Mouse (Mus musculus) c-Kit-negative CD71-positive TER-119-positive erythroid progenitor cells, embryonic 14.5 days (primary cell): Measurements from ENCODE around the gene Nmi.

Experiments
- DNase-seq: peaks from one replicate; pipeline ENCODE4 v3.0.0-alpha.2; 2013; ENCODE audit warnings: low read depth, low spot score

The Nmi gene

GRCm38 (mm10) chr2:51941832-51942231 is 31.5 kb downstream of the Nmi start:
- no peak for DNase-seq

DNA sequence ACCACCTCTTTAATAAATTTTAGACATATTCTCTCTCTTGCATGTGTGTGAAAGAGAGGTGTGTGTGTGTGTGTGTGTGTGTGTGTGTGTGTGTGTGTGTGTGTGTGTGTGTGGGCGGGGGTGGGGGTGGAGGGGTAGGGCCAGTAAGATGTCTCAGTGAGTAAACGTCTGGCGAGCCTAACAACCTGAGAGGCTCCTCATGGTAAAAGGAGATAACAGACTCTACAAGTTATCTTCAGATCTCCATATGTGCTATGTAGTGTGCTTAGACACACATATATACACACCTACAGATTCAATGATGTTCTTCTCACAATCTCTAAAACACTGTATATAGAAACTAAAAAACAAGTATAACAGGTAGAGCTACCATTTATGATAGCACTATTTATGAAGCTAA is 34.5 kb downstream of the Nmi start:
- DNase-seq: no peak

- DNase-seq: no peak
Measured at GRCm38 (mm10) chr2:51937004-51937403, 36.3 kb downstream of the Nmi start.

DNA sequence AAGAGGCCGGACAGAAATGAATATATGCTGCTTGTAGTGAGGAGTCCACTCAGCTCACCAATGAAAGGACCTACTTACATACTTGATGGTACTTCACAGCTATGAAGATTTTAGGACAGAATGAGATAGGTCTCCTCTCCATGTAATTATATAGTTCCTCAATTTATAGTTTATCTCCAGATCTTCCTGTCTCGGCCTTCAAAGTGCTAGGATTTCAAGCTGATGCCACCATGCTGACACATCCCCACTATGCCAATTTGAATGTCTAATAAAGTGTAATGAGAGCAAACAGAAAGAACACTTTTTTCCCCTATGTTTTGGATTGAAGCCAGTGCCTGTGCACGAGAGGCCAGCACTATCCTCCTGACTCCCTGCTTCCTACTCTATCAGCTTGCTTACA is 36.7 kb downstream of the Nmi start:
- no peak for DNase-seq

DNA sequence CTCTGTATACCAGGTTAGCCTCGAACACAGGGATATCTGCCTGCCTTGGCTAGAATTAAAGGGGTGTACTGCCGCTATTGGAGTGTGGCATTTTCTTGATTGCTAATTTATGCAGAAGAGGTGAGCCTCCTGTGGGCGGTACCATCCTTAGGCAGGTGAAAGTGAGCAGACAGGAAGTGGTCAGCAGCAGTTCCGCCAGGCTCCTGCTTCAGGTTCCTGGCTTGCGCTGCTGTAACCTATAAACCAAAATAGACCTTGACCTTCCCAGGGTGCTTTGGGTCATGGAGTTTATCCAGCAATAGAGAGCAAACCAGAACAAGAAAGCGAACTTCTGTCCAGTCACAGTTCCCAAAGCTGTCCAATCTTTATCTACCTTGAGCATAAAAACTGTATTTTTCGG is 37.4 kb downstream of the Nmi start:
- no peak for DNase-seq

DNA sequence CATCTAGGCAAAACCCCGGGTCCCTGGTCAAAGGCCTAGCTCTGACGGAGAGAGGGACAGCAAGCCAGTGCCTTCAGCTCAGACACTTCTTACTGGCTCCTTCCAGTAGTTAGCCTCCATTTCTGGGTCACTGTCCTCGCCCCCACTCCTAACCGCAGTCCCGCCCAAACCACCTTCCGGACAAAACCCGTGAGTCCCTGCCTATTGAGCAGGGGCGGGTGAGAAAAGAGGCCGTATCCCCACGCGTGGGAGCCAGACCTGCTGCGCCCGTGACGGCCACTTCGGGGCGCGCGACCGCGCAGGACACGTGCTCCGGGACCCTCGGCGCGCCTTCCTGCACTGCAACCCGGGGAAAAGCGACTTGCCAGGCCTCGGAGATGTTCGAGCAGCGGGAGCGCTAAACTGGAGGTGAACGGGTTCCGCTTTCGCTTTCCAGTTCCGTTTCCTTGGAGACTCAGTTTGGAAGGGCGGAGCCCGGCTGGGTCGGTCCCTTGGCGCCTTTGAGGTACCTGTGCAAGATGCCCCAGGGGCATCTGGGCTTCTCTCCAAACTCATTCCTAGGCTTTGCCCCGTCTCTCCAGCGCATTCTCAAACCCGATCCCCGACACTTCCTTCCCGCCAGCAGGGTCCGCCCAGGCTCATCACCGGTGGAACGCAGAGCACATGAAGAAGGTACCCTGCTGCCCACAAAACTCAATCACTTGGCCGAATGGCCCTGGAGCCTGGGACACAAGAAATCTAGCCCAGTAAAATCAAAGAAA is 38.5 kb downstream of the Nmi start, which contains the start of gene Rbm43:
TSS of gene Rbm43 (minus strand) at position 590 of the 761 bp plus-strand sequence.
- DNase-seq: peak; percentile 62

DNA sequence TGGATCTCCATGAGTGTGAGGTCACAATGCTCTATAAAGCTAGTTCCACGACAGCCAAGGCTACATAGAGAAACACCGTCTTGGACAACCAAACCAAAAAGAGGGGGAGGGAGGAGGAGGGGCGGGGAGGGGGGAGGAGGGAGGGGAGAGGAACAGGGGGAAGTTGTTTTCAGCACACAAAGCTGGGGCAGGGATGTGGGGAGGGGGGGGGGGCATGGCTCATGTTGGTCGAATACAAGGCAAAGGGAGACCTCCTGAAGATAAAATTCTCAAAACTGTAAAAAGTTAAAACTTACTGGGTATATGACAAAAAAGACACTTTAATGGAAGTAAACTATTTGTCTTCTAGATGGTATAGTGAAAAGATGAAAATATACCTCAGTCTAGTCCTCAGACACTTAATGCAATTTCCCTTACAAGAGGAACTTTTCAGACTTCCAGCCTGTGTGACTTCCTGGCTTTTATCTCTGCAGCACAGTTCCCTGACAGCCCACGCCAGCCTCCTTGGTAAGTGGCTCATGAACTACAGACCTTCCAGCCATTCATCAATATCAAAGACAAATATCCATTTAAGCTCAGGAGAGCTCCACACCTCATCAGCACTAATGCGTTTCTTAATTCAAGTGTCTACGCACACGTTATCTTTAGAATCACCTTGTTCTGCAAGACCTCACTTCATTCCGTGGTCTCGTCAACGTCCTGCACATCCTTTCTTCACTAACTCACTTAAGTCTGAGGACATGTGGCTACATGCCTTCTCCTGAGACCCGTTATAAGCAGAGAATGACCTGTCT is 39.8 kb downstream of the Nmi start:
- DNase-seq: peak; percentile 36

- DNase-seq: no peak
Measured at GRCm38 (mm10) chr2:51931241-51931640, 42.1 kb downstream of the Nmi start.

- DNase-seq: no peak
Measured at GRCm38 (mm10) chr2:51914944-51915680, 58.2 kb downstream of the Nmi start.

DNA sequence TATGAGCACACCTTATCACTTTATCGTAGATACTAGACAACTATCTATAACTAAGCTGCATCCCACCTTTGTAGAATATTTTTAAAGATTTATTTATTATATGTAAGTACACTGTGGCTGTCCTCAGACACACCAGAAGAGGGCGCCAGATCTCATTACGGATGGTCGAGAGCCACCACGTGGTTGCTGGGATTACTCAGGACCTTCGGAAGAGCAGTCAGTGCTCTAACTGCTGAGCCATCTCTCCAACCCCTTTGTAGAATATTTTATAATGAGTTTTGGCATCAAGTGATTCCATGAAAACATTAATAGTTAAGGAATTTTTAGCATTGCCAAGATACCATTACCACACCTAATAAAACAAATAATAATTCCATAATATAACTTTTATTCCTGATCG is 58.8 kb downstream of the Nmi start:
- DNase-seq: no peak

DNA sequence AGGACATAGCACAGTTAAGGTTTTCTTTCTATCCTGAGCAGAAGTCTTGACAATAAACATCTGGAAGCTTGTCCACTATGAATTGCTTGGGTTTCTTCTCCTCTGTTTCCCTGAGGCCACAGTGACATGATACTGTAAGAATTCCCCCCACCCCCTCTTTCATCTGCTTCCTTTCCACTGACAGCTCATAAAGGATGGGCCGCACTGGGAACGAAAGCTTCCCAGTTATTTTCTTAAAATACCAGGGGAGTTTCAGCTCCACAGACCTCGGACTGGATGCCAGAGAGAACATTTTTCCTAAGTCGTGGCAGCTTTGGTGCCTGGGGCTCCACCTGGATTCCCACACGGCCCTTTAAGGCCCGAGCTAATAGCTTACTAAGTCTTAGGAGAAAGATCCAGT is 60.6 kb downstream of the Nmi start:
- DNase-seq: no peak

- no peak for DNase-seq
Measured at GRCm38 (mm10) chr2:51911864-51912263, 61.4 kb downstream of the Nmi start.

DNA sequence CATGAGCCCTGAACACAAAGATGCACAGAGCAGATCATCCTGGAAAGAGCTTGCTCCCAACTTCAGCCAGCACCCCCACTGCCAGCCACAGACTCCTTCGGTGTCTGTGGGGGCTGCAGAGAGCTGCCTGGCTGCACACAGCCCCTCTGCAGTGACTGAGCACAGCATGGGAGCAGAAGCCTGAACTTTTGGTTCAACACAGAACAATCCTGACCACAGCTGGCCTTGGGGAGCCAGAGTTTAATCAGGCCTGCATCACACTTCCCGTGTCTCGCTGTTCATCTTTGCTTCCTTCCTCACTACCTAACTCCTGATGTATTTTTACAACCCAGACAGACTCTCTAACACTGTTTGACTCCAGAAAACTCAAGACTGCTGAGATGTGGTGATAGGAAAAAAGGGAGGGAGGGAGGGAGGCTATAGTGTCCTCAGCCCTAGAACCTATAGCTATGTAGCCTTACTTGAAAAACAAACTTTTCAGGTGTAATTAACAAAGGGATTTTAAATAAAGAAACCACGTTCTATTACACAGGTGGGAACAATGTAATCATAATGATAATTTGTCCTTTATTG is 65.7 kb downstream of the Nmi start:
- DNase-seq: no peak

GRCm38 (mm10) chr2:51905637-51906036 is 67.7 kb downstream of the Nmi start:
- DNase-seq: no peak
